Mouse (Mus musculus) cortical plate, adult 2 months (tissue): ENCODE data around the gene Pik3cb. TPM values are rescaled to one million over a fixed set of nuclear protein-coding genes. Genes with fewer than 3 reads are reported as not detected.

Source experiments
- H3K27ac ChIP-seq: fragments of 200-500 bp; 2 replicates; pipeline ENCODE4 v1.5.1; 2012; ENCODE audit warnings: low read length, control low read depth, inconsistent platforms; ENCODE audit not compliant: insufficient read depth
- H3K4me1 ChIP-seq: fragments of 200-500 bp; 2 replicates; pipeline ENCODE4 v1.6.1; 2011; ENCODE audit warnings: low read length; ENCODE audit not compliant: control insufficient read depth, insufficient read depth
- H3K4me3 ChIP-seq: fragments of 200-500 bp; 2 replicates; pipeline ENCODE4 v1.5.1; 2011; ENCODE audit warnings: mild to moderate bottlenecking, low read length, control low read depth; ENCODE audit not compliant: insufficient read depth
- CTCF ChIP-seq: fragments of 200-500 bp; IDR thresholded peaks from 2 replicates; pipeline ENCODE4 v1.5.1; 2011; ENCODE audit warnings: mild to moderate bottlenecking, control low read depth, low read length; ENCODE audit not compliant: insufficient read depth; ENCODE audit errors: extremely low read depth
- POLR2A ChIP-seq: fragments of 200-500 bp; IDR thresholded peaks from 2 replicates; pipeline ENCODE4 v1.6.1; 2011; ENCODE audit warnings: mild to moderate bottlenecking, low read length, control low read depth; ENCODE audit not compliant: insufficient read depth; ENCODE audit errors: extremely low read depth
- polyA plus RNA-seq: library from polyadenylated mRNA; depleted of rRNA; stranded (reverse); fragments of >200 nt; gene quantifications from 2 replicates; pipeline ENCODE4 v1.2.3, GENCODE M21; 2012; rRNA removed

The Pik3cb gene
- polyA plus RNA-seq, 1 experiment = 12.6 TPM

GRCm38 (mm10) chr9:98999881-99000339 is 140.5 kb downstream of the Pik3cb start:
- Histone ChIP-seq H3K27ac (no peak overlapping the region), H3K4me1 (no peaks in the 10 kb centered on the region), H3K4me3 (no peak overlapping the region)
- TF ChIP-seq CTCF = no peak

GRCm38 (mm10) chr9:98994103-98994502 is 146.3 kb downstream of the Pik3cb start:
- H3K27ac ChIP-seq = no peak overlapping the region
- no peaks in the 10 kb centered on the region for H3K4me1 ChIP-seq
- TF ChIP-seq CTCF (no peak), POLR2A (no peak)
- no peak overlapping the region for H3K4me3 ChIP-seq

- H3K4me1 ChIP-seq = no peaks in the 10 kb centered on the region
- no peak for TF ChIP-seq POLR2A
- no peak for TF ChIP-seq CTCF
- H3K4me3 ChIP-seq = peak overlapping the region; percentile 85
- no peak overlapping the region for H3K27ac ChIP-seq
These were observed 153.3 kb downstream of the Pik3cb start for GRCm38 (mm10) chr9:98987131-98987530.

Other genes with a start within 250 kb of the Pik3cb start
- not detected in 2 replicates for gene 7420426K07Rik, start 237.5 kb downstream of the Pik3cb start, polyA plus RNA-seq
- gene Foxl2, start 185.3 kb downstream of the Pik3cb start, polyA plus RNA-seq = 0.19 and 0.25 TPM in 2 replicates
- gene Faim, start 154.2 kb downstream of the Pik3cb start, polyA plus RNA-seq = 27.0 and 28.8 TPM in 2 replicates
- gene Gm1123, start 104.9 kb downstream of the Pik3cb start, polyA plus RNA-seq = not detected in 2 replicates
- gene Faiml, start 96.6 kb upstream of the Pik3cb start, polyA plus RNA-seq = not detected in 2 replicates
- gene Cep70, start 102.7 kb upstream of the Pik3cb start, polyA plus RNA-seq = 20.1 and 22.7 TPM in 2 replicates
- 0.26 and 0.46 TPM in 2 replicates for gene Esyt3, start 217.9 kb upstream of the Pik3cb start, polyA plus RNA-seq